Mouse (Mus musculus): ENCODE measurements around the gene Ffar1. TPM values are rescaled to one million over a fixed set of nuclear protein-coding genes. Genes with fewer than 3 reads are reported as not detected.
A peak's percentile ranks its signal among the peaks of the same experiment; 100 is the strongest.
"Not testable (repeated sequence)": the region's sequence is repeated elsewhere in the genome, so short reads cannot be mapped to it uniquely, and the experiment has no call there.

The Ffar1 gene
- total RNA-seq, 1 experiment from 2014 or later = not detected

DNA sequence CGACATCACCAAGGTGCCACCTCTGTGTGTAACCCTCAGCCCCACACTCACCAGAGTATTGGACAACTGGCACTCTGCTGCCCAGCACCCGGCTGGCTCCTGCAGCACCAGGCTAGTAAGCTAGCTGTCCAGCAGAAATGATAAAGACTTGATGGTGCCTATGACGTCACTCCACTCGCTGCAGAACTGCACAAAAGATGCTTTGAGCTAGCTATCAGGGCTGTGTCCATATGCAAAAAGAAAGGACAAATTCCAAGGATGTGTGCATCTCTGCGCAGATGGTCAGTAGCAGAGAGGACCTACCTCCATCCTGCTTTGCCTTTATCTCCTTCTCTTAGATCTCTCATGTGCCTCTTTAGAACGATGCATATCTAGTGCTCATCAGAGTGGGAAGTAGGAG lies 5.3 kb downstream of the Ffar1 start, which contains the start of gene Ffar3:
Ffar3 (minus strand) TSS at position 101 of the 400 bp plus-strand sequence.
- no peak for ATAC-seq (replicated peaks; ENCODE audit: low read depth, poor library complexity, severe bottlenecking)

DNA sequence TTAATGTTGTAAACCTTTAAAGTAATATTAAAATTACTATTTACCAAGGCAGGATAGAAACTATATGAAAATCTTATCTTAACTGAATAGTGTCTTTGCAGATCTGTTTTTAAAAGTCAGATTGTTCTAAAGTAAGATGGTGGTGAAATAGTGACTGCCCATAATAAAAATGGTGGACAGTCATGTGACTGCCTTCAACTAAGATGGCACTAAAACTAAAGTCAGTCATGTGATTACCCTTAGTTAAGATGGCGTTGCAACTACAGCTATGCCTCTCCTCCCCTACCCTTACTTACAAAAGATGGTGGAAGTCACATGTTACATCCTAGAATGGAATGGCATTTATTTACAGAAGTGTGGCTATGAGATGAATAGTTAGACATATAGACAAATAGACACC lies 9.9 kb downstream of the Ffar1 start:
- ATAC-seq (replicated peaks; ENCODE audit: low read depth, poor library complexity, severe bottlenecking) = no peak

DNA sequence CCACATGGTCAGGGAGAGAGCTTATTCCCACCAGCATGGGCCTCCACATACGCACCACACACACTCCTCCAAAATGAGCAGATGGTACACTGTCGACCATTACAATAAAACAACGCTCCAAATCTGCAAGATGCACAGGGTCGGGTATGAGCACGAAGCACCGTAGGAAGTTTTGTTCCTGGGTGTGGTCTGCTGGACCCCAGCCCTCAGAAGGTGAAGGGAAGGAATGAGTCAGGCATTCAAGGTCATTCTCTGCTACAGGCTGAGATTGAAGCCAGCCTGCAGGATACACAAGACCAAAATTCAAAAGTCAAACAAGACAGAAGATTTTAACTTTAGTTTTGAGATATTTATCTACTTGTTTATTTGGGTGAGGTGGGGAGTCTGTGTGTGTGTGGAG lies 13.4 kb downstream of the Ffar1 start:
- no peak for ATAC-seq (replicated peaks; ENCODE audit: low read depth, poor library complexity, severe bottlenecking)

DNA sequence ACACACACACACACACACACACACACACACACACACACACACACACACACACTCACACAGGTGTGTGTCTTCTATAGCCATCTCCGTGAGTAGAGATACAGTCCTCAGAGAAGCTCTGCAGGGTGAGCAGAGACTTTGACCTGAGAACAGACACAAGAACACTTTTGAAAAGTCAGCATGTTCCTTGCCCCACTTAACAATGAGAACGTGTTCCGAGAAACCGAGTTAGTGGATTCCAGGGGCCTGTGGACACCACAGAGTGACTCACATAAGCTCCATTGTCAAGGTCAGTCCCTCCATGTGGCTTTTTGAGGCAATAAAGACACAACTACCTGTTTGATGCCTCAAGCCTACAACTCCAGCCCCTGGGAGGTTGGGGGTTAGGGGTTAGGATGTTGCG lies 14.0 kb downstream of the Ffar1 start:
- ATAC-seq (replicated peaks; ENCODE audit: low read depth, poor library complexity, severe bottlenecking) = no peak

GRCm38 (mm10) chr7:30846505-30847053 lies 14.8 kb downstream of the Ffar1 start:
- no peak for ATAC-seq (replicated peaks; ENCODE audit: low read depth, poor library complexity, severe bottlenecking)

DNA sequence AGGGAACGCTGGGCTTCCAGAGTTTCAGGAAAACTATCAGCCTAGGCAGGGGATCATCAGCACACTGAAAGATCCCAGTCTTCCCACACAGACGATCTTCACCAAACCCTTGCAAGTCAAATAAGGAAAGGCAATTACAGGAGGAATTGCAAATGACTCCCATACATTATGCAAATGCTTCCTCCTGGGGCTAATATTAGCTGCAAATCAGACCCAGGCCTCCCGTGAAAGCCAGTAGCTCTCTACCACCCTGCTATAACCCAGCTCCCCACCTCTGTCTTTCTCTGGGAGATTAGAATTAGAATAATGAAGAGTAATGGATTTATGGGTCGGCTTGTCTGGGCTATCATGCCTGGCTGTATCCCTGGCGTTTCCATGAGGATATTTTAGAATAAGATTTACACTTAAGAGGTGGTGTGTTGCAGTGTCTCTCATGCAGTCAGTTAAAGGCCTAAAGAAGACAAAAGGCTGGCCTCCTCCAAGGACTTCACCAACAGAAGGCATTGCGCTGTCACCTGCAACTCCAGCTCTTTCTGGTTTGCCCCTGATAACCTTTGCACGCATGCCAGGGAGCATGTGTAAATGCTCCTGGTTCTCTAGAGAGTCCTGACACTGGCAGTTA lies 16.6 kb downstream of the Ffar1 start:
- ATAC-seq (replicated peaks; ENCODE audit: low read depth, poor library complexity, severe bottlenecking) = no peak

- ATAC-seq (replicated peaks; ENCODE audit: low read depth, poor library complexity, severe bottlenecking) = peak; percentile 91
These were observed 19.3 kb downstream of the Ffar1 start for GRCm38 (mm10) chr7:30842092-30842491.

- no peak for ATAC-seq (replicated peaks; ENCODE audit: low read depth, poor library complexity, severe bottlenecking)
These were observed 20.0 kb downstream of the Ffar1 start for GRCm38 (mm10) chr7:30841379-30841778.

- no peak for ATAC-seq (replicated peaks; ENCODE audit: low read depth, poor library complexity, severe bottlenecking)
These were observed 21.1 kb downstream of the Ffar1 start for GRCm38 (mm10) chr7:30840306-30840705.

DNA sequence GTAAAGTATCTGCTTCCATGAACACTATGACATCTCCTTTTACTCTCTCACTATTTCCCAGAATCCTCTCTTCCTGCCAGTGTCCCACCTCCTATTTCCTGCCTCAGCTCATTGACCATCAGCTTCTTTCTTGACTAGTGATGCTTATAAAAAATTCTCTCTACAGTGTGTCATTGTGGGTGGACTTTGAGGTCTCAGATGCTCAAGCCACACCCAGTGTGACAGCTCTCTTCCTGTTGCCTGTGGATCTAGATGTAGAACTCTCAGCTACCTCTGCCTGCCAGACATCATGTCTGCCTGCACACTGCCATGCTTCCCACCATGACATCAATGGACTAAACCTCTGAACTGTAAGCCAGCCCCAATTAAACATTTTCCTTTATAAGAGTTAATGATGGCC lies 24.1 kb downstream of the Ffar1 start:
- ATAC-seq (replicated peaks; ENCODE audit: low read depth, poor library complexity, severe bottlenecking) = no peak

DNA sequence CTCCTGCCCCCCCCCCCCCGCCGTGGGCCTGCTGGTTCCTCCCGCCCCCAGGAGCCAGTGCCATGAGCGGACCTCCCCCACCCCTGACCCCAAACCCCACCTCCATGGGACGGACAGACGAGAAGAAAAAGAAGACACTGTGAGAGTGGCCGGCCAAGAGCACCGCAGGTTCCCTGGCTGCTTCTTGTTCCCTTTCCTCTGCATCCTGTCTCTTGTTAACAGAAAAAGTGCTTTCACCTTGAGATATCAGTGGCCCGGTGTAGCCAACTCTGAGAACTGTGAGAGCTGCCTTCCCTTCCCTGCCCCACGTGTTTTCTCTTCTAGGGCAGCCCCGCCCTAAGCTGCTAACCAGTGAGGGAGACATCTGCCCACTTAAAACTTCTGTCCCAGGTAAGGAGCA lies 28.7 kb downstream of the Ffar1 start:
- 0 out of 2 replicates have a peak, but pooled peaks have one; percentile 11 for ATAC-seq (replicated peaks; ENCODE audit: low read depth, poor library complexity, severe bottlenecking)

DNA sequence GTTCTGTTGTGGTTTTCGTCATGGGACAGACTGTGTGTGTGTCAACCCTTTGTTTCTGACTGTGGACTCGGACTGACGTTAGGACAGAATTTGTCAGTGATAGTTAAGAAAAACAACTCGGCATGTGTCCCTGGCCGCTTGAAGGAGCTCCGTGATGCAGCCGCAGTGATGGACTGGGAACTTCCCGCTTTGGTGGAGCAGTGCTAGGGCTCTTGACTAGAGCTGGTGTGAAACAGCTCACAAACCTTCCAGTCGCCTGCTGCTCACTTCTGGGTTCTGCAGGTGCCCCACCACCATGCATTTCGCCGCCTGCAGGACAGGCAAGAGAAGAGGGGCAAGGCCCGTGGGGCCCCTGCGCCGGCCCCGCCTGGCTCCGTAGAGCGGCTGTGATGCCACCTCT lies 29.1 kb downstream of the Ffar1 start:
- peak; percentile 69 for ATAC-seq (replicated peaks; ENCODE audit: low read depth, poor library complexity, severe bottlenecking)

- no peak for ATAC-seq (replicated peaks; ENCODE audit: low read depth, poor library complexity, severe bottlenecking)
These were observed 31.9 kb downstream of the Ffar1 start for GRCm38 (mm10) chr7:30829428-30829827.

DNA sequence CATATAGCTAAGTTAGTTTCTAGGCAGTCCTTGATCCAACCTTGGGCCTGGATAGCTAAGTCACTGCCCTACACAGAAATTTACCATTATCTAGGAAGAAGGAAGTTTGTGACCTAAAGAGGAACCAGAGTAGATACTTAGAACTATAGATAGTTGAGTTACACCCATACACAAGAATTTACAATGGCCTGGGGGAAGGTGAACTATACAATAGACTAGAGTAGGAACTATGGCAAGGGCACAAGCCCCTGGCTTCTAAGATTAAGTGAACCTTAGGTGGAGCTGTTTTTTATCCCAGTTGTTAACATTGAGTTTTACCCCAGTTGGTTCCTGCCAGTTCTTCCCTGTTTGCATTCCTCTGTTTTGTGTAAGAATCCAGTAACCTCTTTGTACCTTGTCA lies 32.5 kb downstream of the Ffar1 start:
- ATAC-seq (replicated peaks; ENCODE audit: low read depth, poor library complexity, severe bottlenecking) = not testable (repeated sequence)

DNA sequence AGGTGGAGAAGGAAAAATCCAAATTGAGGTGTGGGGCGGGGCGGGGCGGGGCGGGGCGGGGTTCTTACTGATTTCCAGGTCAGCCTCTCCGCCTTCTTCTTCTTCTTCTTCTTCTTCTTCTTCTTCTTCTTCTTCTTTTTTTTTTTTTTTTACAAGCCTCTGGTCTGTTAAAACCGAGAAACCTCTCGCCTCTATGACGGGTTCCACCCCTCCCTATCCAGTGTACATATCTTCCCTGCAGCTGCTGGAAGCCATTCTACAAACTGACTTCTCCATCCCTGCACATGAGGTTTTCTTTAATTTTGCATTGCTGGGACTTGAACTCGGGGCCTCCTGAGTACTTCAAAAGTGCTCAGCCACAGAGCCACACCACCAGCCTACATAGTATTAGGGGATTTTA lies 34.7 kb downstream of the Ffar1 start:
- no peak for ATAC-seq (replicated peaks; ENCODE audit: low read depth, poor library complexity, severe bottlenecking)

DNA sequence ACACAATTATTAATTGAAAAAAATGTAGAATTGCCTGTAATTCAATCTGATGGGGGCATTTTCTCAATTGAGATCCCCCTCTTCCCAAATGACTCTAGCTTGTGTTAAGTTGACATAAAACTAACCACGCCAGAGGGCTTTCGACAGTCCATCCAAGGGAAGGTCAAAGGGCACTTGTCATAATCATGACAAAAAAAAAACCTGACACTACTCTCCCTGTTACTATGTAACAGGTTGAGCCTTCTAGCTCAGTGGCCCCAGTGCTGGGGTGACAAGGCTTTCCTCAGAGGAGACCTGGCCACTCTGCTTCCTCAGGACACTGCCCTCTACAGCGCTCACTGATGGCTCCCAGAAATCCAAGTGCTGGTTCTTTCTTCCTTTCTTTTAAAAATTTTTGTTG lies 37.1 kb downstream of the Ffar1 start:
- no peak for ATAC-seq (replicated peaks; ENCODE audit: low read depth, poor library complexity, severe bottlenecking)

DNA sequence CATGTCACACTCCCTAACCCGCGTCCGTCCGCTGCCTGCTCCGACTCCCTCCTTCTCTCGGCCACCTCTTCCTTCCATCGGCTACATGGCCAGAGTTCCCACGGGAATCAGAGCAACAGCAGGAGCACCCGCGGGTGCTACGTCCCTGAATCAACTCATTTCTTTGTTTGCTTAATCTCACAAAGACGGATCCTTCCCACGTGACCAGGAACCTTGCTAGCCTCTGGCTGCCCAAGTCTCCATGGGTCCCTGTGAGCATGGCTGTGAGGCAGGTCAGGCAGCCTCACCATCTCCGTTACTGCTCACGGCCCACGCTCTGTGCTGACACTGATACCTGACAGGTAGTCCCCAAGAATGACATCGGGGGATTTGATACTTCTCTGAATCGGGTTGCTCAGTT lies 37.7 kb downstream of the Ffar1 start, which contains the start of gene Ffar2:
Ffar2 (minus strand) TSS at position 101 of the 400 bp plus-strand sequence.
- ATAC-seq (replicated peaks; ENCODE audit: low read depth, poor library complexity, severe bottlenecking) = no peak

DNA sequence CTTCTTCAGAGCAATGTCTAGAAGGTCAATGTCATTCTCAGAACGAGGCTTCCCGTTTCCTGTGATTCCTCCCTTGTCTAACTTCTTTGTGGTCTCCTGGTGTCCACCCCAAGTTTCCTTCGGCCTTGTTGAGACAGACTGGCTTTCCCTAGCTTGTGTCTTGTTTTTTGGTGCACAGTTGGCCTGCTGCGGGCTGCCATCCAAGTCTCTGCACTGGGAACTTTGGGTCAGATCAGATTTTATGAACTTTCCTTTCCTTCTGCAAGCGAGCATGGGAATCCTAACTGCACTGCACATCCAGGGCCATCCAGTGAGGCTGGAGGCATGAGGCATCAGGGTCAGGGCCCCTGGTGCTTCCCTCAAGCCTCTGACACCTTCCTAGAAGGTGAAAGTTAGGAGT lies 39.8 kb downstream of the Ffar1 start:
- ATAC-seq (replicated peaks; ENCODE audit: low read depth, poor library complexity, severe bottlenecking) = no peak; the same call in 1 of the 2 replicates

- peak; percentile 50 for ATAC-seq (replicated peaks; ENCODE audit: low read depth, poor library complexity, severe bottlenecking)
These were observed 40.4 kb downstream of the Ffar1 start for GRCm38 (mm10) chr7:30820854-30821445.

DNA sequence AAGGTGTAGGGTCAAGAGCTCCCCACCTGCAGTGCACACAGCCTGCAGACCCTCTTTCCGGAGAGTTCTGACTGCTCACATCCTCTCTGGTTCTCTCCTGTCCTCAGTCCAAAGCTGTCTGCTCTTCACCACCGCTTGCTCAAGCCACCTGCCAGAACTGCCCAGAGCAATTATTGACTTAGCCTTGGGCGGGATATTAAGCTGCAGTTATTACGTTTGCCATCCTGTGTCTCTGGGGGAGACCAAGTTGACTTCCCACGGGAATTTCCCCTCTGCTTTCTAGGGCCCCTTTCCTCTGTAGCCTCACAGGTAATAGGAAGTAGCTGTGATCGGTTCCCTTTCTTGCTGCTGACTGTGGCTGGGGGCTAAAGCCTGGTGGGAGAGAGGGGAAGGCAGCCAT lies 41.2 kb downstream of the Ffar1 start:
- 0 out of 2 replicates have a peak, but pooled peaks have one; percentile 12 for ATAC-seq (replicated peaks; ENCODE audit: low read depth, poor library complexity, severe bottlenecking)

- ATAC-seq (replicated peaks; ENCODE audit: low read depth, poor library complexity, severe bottlenecking) = peak; percentile 79
These were observed 49.0 kb downstream of the Ffar1 start for GRCm38 (mm10) chr7:30812291-30812807.
